Mouse (Mus musculus) c-Kit-negative CD71-positive TER-119-positive erythroid progenitor cells, embryonic 14.5 days (primary cell): ENCODE results near the gene Fam173a.

Source experiments
- DNase-seq: peaks from one replicate; pipeline ENCODE4 v3.0.0-alpha.2; 2013; ENCODE audit warnings: low read depth, low spot score

Fam173a gene

DNA sequence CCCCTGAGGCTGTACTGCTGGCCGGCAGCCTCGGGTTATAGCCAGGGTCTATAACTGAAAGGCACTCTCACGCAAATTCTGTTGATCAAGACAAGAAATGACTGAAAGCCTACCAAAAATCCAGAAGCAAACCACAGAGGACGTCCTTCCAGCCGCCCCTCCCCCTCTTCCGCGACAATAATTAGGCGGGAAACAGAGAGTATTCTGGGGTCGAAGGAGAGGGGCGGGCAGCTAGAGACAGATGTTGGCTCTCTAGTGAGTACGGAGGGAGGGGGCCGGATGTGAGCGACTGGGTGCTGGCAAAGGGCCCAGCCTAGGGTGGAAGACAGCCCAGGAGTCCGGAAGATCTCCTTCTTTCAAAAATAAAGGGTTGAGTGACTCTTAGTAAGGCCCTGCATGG is at the start of gene Fam173a:
TSS of gene Fam173a (minus strand) at position 287 of the 400 bp plus-strand sequence.
- no peak for DNase-seq

- DNase-seq, result no peak
These were observed 48.6 kb upstream of the Fam173a start, which contains the start of gene Gm20683 for GRCm38 (mm10) chr17:25841117-25841880. Gene Gm20683, minus strand, starts transcription at chr17:25841763.

GRCm38 (mm10) chr17:25840519-25840918 is 47.8 kb upstream of the Fam173a start:
- DNase-seq, result no peak

DNA sequence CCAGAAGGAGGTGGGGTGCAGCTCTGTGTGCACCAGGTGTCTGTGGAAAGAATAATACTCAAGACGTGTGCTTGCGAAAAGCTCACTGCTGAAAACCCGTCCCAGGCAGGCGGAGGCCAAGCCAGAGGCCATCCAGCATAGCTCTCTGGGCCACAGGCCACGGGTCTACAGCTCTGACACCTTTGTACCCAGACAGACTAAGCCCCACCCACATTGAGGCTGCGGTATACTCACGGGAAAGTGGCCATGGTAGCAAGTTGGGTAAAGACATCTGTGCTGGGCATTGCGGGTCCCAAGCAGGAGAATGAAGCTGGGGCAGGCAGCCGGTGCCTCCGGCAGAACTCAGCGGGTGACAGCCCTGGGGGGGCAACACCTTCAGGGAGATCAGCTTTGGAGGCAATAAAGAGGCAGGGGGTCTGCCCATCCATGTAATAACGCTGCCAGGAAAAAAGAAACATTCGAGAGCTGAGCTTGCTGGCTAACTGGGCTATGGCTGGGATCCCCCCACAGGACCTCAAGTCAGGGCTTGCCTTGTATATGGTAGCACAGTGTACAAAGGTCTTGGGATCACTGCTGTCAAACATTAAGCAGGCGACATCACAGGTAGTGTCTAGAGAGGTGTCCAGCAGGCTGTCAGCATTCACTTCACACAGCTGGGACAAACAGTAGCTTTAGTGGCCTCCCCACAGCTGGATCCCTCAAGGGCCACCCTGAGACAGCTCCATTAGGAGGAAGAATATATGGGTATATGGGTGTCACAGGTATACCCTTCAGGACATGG is 46.9 kb upstream of the Fam173a start:
- DNase-seq, result no peak

- no peak for DNase-seq
These were observed 46.2 kb upstream of the Fam173a start for GRCm38 (mm10) chr17:25838904-25839303.

GRCm38 (mm10) chr17:25837533-25837932 is 44.8 kb upstream of the Fam173a start:
- no peak for DNase-seq

DNA sequence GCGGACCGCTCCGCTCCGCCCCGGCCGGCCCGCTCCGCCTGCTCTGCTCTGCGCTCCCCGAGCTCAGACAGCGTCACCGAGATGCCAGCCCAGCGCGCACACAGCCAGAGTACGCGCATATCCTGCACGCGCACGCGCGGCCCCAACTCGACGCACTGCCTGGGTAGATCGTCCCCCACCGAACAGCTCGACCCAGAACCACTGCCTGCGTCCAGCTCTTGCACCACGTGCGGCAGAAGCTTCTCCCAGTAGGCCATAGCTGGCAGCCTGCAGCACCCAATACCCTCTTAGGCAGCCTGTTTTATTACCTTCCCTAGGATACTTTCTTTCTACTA is 44.3 kb upstream of the Fam173a start, which contains the start of gene Rhbdl1:
TSS of gene Rhbdl1 (minus strand) at position 220 of the 335 bp plus-strand sequence.
- no peak for DNase-seq

GRCm38 (mm10) chr17:25836397-25837075 is 43.8 kb upstream of the Fam173a start:
- DNase-seq, result no peak

GRCm38 (mm10) chr17:25835816-25836215 is 43.1 kb upstream of the Fam173a start:
- DNase-seq, result no peak

GRCm38 (mm10) chr17:25835301-25835700 is 42.6 kb upstream of the Fam173a start:
- DNase-seq, result no peak

DNA sequence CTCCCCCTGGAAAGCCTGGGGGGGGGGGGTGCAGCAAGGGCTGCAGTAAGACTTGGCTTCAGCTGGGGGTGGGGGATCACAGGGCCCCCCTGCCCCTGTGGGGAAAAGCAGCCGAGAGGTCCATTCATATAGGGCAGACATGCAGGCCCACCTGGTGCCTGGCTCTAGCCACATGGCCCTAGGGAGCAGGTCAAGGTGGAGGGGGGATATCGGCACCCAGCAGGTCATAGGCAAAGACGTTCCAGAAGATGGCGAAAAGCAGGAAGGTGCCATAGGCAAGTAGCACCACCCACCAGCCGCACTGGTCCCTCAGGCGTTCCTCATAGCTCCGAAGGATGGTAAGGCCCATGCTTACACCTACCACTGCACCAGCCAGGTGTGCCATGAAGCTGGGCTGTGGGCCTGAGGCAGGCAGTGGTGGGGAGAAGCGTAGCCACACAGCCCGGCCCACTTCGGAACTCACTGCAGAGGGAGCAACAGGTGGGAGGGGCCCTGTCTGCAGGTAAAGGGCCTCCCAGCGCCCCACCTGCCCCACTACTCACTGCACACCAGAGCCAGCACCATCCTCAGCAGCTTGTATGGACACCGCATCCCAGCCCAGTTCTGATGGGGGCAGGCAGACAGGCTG is 42.0 kb upstream of the Fam173a start:
- no peak for DNase-seq

DNA sequence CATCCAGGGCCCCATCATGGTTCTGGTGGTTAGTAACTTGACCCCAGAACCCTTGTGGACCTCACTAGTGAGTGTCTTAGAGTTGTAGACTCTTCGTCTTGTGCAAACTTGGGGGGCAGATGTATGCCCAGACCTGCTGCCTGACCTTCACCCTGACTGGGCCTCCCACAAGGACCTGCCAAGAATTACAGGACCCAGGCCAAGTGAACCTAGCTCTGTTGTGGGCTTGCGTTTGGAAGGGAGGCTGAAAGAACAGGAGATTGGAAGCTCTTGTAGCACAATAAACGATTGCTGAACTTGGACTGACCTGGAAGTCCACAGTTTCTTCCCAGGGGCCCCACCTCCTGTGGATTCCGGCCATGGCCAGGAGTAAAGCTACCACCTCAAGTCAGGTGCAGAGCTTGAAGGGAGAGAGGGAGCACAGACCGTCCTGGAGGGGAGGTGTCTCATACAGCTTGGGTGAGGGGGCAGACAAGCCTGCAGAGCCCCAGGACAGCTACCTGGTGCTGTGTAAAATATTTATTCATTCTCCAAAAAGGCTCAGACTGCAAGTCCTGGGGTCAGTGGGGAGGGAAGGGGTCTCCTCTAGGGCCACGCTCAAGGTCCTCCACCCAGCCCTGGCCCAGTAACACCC is 41.4 kb upstream of the Fam173a start:
- DNase-seq, result no peak

DNA sequence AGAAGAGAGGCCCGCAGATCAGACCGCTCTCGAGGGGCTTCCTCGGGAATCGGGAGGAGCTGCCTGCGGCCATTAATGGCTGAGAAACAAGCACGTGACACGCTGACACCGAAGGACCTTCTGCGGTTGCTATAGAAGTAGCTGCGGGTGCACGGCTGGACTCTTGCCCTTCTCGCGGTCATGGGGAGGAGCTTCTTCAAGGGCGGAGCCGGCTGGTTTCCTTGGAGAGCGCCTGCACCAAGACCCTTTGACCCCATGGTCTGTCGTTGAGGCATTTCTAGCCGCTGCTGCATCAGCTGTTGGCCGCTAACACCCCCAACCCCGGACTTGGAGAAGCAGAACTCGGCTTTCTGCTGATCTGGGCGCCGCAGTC is 40.6 kb upstream of the Fam173a start, which contains the start of gene Stub1:
TSS of gene Stub1 (minus strand) at position 114 of the 373 bp plus-strand sequence.
- DNase-seq, result peak; percentile 57

DNA sequence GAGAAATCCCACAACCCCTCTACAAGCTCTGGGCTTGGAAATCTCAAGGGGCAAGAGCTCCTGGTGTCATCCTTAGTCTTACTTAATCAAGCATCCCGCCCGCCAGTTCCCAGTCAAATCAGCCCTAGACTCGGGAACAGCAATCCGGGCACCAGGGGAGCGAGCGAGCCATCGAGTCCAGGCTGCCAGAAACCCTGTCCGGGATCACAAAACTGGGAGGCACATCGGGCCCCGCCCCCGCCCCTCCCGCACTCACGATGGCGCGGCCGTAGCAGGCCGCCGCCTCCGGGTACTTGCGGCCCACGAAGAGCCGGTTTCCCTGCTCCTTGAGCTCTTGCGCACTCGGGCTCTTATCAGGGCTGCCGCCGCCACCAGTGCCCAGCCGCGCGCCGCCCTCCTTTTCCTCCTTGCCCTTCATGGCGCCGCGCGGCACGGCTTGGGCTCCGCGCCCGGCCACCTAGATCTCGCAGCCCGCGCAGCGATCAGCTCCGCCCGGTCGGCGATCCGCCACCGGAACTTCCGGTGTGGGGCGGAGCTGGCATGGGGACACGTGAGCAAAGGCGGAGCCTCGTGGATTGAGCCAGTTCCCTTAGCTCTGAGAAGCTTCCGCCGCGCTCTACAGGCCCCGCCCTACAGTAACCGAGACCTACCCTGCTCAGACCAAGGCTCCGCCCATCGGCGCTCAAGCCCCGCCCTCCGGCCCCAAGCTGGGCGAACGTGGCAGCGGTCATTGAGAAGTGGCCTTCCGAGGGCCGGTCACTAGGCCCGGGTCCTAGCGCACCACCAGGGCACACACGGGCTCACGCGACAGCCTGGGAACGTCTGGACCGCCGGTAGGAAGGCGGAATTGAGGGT is 40.0 kb upstream of the Fam173a start:
- peak; percentile 98 for DNase-seq

DNA sequence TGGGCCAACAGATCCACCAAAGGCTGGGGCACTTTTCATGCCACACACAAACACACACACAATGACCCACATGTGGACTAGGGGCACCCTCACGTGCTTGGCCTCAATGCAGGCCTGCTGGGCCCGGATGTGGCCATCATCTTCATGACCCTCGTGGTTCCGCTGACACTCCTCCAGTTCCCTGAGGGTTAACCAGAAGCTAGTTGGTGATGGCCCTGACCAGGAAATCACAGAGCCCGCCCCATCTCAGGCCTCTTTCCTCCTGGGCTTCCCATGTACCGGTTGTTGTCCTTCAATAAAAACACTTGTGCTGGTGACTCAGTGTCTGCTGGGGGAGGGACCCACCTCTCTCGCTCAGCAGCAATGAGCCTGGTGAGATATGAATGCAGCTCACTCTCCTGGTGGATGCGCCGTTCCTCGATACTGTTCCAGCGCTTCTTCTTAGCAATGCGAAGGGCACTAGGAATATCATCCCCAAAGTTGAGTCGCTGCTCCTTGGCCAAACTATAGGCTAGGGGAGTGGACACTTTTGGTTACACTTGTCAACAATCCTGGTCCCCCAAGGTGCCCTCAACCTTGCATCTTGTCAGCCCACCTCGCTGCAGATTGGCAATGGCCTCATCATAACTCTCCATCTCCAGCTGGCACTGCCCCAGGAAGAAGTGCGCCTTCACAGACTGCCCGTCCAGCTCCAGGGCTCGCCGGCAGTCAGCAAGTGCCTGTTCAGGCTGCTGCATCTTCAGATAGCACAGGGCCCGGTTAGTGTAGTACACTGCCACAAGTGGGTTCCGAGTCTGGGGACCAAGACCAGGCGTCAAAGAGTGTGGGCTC is 39.0 kb upstream of the Fam173a start:
- DNase-seq, result no peak

DNA sequence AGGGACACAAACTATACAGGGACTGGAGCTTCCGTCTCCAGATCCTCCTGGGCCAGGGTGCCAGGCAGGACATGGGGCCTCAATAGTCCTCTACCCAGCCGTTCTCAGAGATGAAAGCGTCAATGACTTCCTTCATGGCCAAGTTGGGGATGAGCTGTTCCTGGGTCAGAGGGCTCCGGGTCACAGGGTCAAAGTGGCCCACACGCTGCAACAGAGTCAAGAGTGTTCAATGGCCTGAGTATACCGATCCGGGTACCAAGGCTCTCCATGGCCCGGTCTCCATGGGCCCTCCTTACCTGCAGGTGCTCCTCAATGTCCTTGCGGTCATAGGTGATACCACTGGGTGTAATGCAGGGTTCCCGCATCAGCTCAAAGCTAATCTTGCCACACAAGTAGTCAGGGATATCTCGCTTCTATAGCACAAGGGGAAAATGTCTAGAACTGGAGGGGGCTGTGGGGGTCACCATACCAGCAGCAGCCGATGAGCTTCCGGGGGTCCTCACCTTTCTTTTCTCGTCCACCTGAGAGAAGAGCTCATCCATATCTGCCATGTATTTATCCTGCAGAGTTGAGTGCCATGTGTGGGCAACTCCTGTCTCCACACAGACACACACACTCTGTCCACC is 38.2 kb upstream of the Fam173a start:
- no peak for DNase-seq

DNA sequence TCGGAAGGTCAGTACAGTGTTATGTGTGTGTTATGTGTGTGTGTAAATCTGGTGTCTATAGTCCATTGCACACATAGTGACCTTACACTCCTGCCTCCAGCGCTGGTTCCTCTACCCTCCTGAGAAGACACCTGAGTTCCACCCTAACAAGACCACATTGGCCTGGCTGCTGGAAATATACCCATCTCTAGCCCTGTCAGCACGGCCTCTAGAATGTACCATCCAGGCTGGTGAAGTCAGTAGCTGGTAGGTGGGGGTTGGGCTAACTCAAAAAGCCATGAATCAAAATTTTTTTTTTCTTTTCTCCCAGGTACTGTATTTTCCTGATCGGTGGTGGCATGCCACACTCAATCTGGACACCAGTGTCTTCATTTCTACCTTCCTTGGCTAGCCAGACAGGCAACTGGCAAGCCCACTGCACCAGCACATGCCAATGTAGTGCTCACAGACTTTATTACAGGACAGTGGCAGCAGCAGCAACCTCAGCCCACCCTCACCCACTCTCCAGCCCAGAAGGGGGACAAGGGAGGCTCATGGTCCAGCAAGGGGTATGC is 37.6 kb upstream of the Fam173a start:
- no peak for DNase-seq

GRCm38 (mm10) chr17:25829558-25830017 is 36.9 kb upstream of the Fam173a start:
- no peak for DNase-seq
